Mouse (Mus musculus) midbrain, embryonic 11.5 days (tissue): ENCODE results near the gene Dnajb6. TPM values are rescaled to one million over a fixed set of nuclear protein-coding genes. Genes with fewer than 3 reads are reported as not detected.

Source experiments
- ATAC-seq: fragments of 200-750 bp; cut with Nextera tagmentation; 2 replicates; pipeline ENCODE4 v1.8.0; 2017; ENCODE audit warnings: moderate TSS enrichment, moderate library complexity; ENCODE audit not compliant: low FRiP score
- DNase-seq: peaks from one replicate; pipeline ENCODE4 v3.0.0; 2015; ENCODE audit warnings: low spot score; ENCODE audit errors: missing footprints
- H3K27ac ChIP-seq: fragments of 300-500 bp; sonication (generic); 2 replicates; pipeline ENCODE4 v1.5.1; 2014; ENCODE audit warnings: low read depth, low read length
- H3K27me3 ChIP-seq: fragments of 300-500 bp; sonication (generic); 2 replicates; pipeline ENCODE4 v1.6.1; 2014; ENCODE audit warnings: mild to moderate bottlenecking, low read length, moderate library complexity, mixed read lengths; ENCODE audit not compliant: control insufficient read depth, insufficient read depth
- H3K36me3 ChIP-seq: fragments of 300-500 bp; sonication (generic); 2 replicates; pipeline ENCODE4 v1.6.1; 2014; ENCODE audit warnings: mild to moderate bottlenecking, low read length, moderate library complexity, mixed read lengths; ENCODE audit not compliant: control insufficient read depth, insufficient read depth
- H3K4me1 ChIP-seq: fragments of 300-500 bp; sonication (generic); 2 replicates; pipeline ENCODE4 v1.6.1; 2014; ENCODE audit warnings: low read length; ENCODE audit not compliant: control insufficient read depth, insufficient read depth
- H3K4me2 ChIP-seq: fragments of 300-500 bp; sonication (generic); 2 replicates; pipeline ENCODE4 v1.6.1; 2014; ENCODE audit warnings: mild to moderate bottlenecking, moderate library complexity
- H3K4me3 ChIP-seq: fragments of 300-500 bp; sonication (generic); 2 replicates; pipeline ENCODE4 v1.5.1; 2014; ENCODE audit warnings: low read depth, low read length
- H3K9ac ChIP-seq: fragments of 300-500 bp; sonication (generic); 2 replicates; pipeline ENCODE4 v1.6.1; 2014; ENCODE audit warnings: low read length
- H3K9me3 ChIP-seq: fragments of 300-500 bp; sonication (generic); 2 replicates; pipeline ENCODE4 v1.6.1; 2016; ENCODE audit warnings: low read length; ENCODE audit not compliant: control insufficient read depth
- WGBS: fragments of 180-500 bp; shearing (Covaris S2); extraction: QIAGEN DNeasy Blood & Tissue Kit; methylation state at CpG from one replicate; pipeline ENCODE4 v1.1.7; 2014; 5-methylcytosine and 5-hydroxymethylcytosine counted together
- polyA plus RNA-seq: library from polyadenylated mRNA; unstranded; fragments of >200 nt; fragmentation: Nextera tagmentation; extraction: Ambion mirVana; gene quantifications from 2 replicates; pipeline ENCODE4 v1.2.1, GENCODE M21; 2014

Gene Dnajb6
- polyA plus RNA-seq, 1 experiment from 2014 or later = 247 TPM

DNA sequence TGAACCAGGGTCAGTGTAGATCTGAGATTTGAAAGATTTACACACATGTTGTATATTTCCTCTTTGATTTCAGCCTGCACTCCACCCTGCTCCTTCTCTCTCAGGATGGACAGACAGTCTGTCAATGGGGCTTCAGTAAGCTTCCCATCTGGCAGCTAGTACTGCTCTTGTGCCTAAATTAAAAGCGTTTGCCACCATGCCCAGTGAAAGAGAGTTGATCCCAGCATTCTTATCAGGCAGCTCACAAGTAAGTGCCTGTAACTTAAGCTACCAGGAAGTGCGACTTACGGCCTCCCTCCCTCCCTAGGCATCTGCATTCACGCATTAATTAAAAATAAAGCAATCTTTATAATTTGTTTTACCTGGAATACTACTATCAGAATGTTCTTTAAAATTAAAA is 5.6 kb downstream of the Dnajb6 start:
- 83% methylated on average over 4 of the region's 4 CpGs for WGBS
- Histone ChIP-seq H3K27ac (no peak overlapping the region), H3K27me3 (no peaks in the 10 kb centered on the region), H3K4me1 (peaks cover 10% of the 10 kb centered on the region), H3K4me3 (no peak overlapping the region), H3K36me3 (0 out of 2 replicates have a peak, but pooled peaks cover 2% of the 10 kb centered on the region), H3K9me3 (no peaks in the 10 kb centered on the region), H3K9ac (no peak overlapping the region), H3K4me2 (no peak overlapping the region)
- no peak for ATAC-seq
- DNase-seq = peak; percentile 33

DNA sequence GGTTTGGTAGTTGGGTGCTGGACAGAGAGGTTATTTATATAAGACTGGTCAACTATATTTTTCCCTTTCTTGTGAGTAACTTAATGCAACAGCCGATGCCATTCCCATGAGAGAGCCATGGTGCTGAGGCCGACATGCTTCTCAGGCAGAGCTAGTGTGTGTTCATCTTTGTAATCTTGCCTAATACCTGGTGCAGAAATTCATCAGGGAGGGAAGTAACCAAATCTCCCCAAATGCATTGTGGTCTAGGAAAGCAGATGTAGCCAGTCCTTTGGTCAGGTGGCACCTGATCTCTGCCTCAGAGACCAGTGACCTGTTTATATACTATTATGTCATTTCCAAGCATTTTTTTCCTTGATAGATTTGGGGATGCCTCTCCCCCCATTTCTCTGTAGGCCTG is 12.2 kb downstream of the Dnajb6 start:
- no peak overlapping the region for H3K27ac ChIP-seq
- H3K4me1 ChIP-seq = no peaks in the 10 kb centered on the region
- no peaks in the 10 kb centered on the region for H3K9me3 ChIP-seq
- H3K36me3 ChIP-seq = 0 out of 2 replicates have a peak, but pooled peaks cover 3% of the 10 kb centered on the region
- H3K27me3 ChIP-seq = no peaks in the 10 kb centered on the region
- no peak overlapping the region for H3K4me3 ChIP-seq
- no peak overlapping the region for H3K4me2 ChIP-seq
- 95% methylated on average over 2 of the region's 2 CpGs for WGBS
- ATAC-seq = no peak
- no peak overlapping the region for H3K9ac ChIP-seq
- DNase-seq = peak; percentile 45

DNA sequence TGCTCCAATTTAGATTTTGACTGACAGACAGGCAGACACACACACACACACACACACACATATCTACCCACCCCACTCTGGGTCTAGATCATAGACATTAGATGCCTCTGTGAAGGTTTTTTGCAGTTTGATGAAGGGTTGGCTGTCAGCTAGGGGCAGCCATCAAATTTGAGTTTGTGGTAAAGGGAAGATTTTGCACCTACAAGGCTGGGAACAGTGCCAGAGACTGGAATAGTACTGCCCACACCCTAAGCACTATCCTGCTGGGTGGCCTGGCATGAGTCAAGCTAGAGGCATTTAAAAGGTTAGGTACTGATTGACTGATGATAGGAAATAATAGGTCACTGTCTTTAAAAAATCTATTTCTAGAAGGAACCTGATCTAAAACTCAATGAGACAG is 15.8 kb downstream of the Dnajb6 start:
- no peak overlapping the region for H3K4me3 ChIP-seq
- DNase-seq (no peak), ATAC-seq (no peak)
- no peak overlapping the region for H3K9ac ChIP-seq
- H3K27ac ChIP-seq = no peak overlapping the region
- no peaks in the 10 kb centered on the region for H3K9me3 ChIP-seq
- peaks cover 14% of the 10 kb centered on the region for H3K36me3 ChIP-seq
- no peak overlapping the region for H3K4me2 ChIP-seq
- no peaks in the 10 kb centered on the region for H3K27me3 ChIP-seq
- H3K4me1 ChIP-seq = no peaks in the 10 kb centered on the region

DNA sequence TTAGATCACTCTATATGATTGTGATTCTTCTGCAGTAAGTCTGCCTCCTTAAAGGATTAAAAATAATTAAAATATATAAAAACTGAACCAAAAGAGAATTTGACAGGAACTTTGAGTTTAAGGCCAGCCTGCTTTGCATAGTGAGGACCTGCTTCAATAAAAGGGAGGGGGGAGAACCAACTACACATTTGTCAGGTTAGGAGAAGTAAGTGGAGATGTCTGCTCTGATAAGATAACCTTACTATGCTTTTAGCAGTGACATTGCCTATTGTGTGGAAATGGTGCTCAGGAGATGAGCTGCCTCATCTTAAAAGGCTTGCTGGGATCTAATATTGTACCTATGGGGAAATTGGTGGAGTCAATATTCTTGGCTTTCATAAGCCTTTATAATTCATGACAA is 17.4 kb downstream of the Dnajb6 start:
- Histone ChIP-seq H3K9me3 (no peaks in the 10 kb centered on the region), H3K9ac (no peak overlapping the region), H3K27me3 (no peaks in the 10 kb centered on the region), H3K27ac (no peak overlapping the region), H3K4me2 (no peak overlapping the region), H3K36me3 (peaks cover 16% of the 10 kb centered on the region), H3K4me3 (no peak overlapping the region), H3K4me1 (no peaks in the 10 kb centered on the region)
- no peak for DNase-seq
- ATAC-seq = no peak

DNA sequence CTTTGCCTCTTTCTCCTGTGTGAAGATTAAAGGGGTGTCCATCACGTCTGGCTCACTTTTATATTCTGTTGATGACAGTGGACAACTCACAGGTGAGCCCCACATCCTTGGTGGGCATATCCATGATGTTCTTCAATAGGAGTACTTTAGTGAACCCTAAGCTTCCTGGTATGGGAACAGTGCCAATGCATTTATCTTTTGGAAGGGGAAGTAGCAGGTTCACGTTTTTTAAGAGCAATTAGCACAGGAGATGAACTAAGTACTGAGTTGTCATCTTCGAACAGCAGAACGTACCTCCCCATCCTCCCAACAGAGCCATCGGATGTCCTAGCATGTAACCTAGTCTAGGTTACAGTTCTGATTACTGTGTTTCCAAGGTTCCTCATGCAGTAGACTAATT is 23.8 kb downstream of the Dnajb6 start:
- H3K27ac ChIP-seq = no peak overlapping the region
- H3K9me3 ChIP-seq = no peaks in the 10 kb centered on the region
- H3K4me2 ChIP-seq = no peak overlapping the region
- no peaks in the 10 kb centered on the region for H3K27me3 ChIP-seq
- ATAC-seq (no peak), DNase-seq (no peak)
- peaks cover 15% of the 10 kb centered on the region for H3K36me3 ChIP-seq
- H3K4me3 ChIP-seq = no peak overlapping the region
- WGBS = 92% methylated on average over 5 of the region's 5 CpGs
- no peak overlapping the region for H3K9ac ChIP-seq
- H3K4me1 ChIP-seq = no peaks in the 10 kb centered on the region

DNA sequence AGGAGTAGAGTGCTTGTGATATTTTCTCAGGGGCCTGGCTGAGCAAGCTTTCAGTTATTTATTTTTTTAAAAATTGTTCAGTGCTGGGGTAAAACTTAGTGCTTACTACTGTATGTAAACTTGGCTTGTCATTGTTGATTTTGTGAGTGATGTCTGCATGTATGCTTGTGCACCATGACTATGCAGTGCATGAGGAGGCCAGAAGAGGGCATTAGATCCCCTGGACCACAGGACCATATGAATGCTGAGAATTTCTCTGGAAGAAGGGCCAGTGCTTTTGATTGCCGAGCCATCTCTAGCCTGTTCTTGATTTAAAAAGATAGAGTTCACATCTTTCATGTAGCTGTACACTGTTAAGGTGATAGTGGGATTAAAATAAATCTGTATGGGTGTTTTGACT is 35.4 kb downstream of the Dnajb6 start:
- H3K36me3 ChIP-seq = no peaks in the 10 kb centered on the region; the same call in 1 of the 2 replicates
- H3K4me2 ChIP-seq = no peak overlapping the region
- WGBS = 89% methylated on average over 1 of the region's 1 CpGs
- DNase-seq (no peak), ATAC-seq (no peak)
- H3K27ac ChIP-seq = no peak overlapping the region
- no peak overlapping the region for H3K4me3 ChIP-seq
- no peaks in the 10 kb centered on the region for H3K27me3 ChIP-seq
- H3K9ac ChIP-seq = no peak overlapping the region
- H3K9me3 ChIP-seq = no peaks in the 10 kb centered on the region
- no peaks in the 10 kb centered on the region for H3K4me1 ChIP-seq

DNA sequence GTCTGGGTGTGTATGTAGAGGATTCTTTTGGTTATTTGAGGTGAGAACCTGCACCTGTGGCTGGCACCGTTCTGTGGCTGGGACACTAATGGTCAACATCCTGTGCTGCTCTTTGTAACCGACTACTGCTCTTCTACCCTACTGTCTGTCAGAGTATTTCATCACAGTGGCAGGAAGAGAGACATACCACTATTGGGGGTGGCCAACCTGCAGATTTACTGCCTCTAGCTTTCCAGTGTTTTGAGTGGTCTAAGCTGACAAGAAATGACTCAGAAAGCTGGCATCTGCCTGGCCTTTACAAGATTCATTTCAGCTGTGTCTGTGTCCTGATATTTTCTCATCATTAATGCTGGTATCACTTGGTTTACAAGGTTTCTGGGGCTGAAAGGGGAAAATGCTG is 36.5 kb downstream of the Dnajb6 start:
- Histone ChIP-seq H3K36me3 (no peaks in the 10 kb centered on the region; the same call in 1 of the 2 replicates), H3K4me3 (no peak overlapping the region), H3K4me2 (no peak overlapping the region), H3K27ac (no peak overlapping the region), H3K9me3 (no peaks in the 10 kb centered on the region), H3K4me1 (no peaks in the 10 kb centered on the region), H3K27me3 (no peaks in the 10 kb centered on the region), H3K9ac (no peak overlapping the region)
- DNase-seq (no peak), ATAC-seq (no peak)
- 86% methylated on average over 2 of the region's 2 CpGs for WGBS

DNA sequence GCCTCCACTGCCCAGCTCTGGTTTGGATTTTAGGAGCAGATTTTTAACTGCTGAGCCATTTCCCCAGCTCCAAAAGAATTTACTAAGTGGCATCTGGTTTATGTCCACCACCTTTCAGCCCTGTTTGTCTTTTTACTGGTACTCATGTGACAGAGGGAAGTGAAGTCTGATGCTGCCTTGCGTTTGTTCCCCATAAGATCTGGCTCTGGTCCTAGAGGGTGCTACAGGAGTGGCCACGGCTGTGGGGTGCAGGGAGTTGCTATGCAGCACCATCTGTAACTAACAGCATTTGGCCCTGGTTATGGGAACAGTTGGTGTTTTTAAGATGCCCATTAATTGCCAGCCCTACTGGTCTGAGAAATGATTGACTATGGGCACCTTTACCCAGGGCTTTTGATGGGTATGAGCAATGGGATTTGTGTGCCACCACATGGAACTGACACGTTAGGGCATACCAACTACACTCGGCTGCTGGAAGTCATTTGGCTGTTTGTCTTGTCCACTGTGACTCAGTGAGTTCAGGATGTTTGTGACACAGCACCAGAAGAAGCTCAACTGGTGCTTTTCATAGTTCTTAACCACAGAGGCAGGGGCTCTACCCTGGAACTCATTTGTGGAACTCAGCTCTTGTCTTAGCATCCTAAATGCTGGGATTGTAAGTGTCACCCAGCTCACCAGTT is 37.3 kb downstream of the Dnajb6 start:
- Histone ChIP-seq H3K9ac (no peak overlapping the region), H3K27ac (no peak overlapping the region), H3K4me3 (no peak overlapping the region), H3K36me3 (no peaks in the 10 kb centered on the region; the same call in 1 of the 2 replicates), H3K27me3 (no peaks in the 10 kb centered on the region), H3K4me1 (no peaks in the 10 kb centered on the region), H3K4me2 (no peak overlapping the region), H3K9me3 (no peaks in the 10 kb centered on the region)
- ATAC-seq (no peak), DNase-seq (no peak)
- WGBS = 89% methylated on average over 4 of the region's 4 CpGs

DNA sequence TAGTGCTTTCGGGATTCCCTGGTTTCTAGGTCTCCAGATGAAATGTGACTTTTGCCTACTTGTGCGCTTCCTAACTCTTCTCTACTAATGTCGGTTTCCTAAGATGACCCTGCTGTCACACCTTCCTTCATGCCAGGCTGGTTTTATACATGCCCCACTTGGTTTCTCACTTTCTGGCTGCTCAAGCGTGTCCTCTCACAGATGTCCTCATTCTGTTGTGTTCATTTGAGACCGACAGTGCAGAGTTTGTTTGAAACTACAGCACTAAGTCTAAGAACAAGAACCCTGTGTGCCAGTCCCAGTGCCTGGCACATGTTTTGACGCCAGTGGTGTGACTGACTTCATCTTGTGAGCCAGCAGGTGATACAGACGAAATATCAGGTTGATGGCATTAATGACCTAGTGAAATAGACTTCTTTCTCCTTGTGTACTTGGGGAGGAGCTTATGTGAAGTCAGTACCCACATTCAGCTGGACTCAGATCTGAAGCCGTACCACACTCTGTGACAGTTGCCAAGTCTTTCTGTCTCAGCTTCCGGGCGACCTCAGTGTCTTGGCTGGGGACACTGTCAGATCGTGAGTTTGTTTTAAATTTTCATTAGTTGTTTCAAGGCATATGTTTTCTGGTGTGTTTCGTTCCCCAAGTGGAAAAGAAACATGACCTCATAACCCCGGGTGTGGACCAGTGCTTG is 38.1 kb downstream of the Dnajb6 start:
- Histone ChIP-seq H3K27ac (no peak overlapping the region), H3K4me3 (no peak overlapping the region), H3K36me3 (peaks cover under 1% of the 10 kb centered on the region; the same call in 1 of the 2 replicates), H3K4me2 (no peak overlapping the region), H3K9me3 (no peaks in the 10 kb centered on the region), H3K9ac (no peak overlapping the region), H3K27me3 (no peaks in the 10 kb centered on the region), H3K4me1 (no peaks in the 10 kb centered on the region)
- no peak for ATAC-seq
- 88% methylated on average over 13 of the region's 13 CpGs for WGBS
- DNase-seq = no peak
